Mouse (Mus musculus): ENCODE measurements around the gene Gm49342. TPM values are rescaled to one million over a fixed set of nuclear protein-coding genes. Genes with fewer than 3 reads are reported as not detected.
A peak's percentile ranks its signal among the peaks of the same experiment; 100 is the strongest.

Gm49342 gene
- total RNA-seq, 1 experiment: 26.2 TPM

- Histone ChIP-seq H3K36me3 (ENCODE audit: control insufficient read depth, insufficient read depth, low read length, poor library complexity, severe bottlenecking) (peaks cover 36% of the 10 kb centered on the region), H3K4me3 (ENCODE audit: insufficient read depth in 1 of 2, low read depth in 1 of 2, low read length in 2 of 2, poor library complexity in 1 of 2, severe bottlenecking in 1 of 2) (peak overlapping the region; percentile 72 to 80), H3K9ac (ENCODE audit: insufficient read depth, low read depth, low read length, poor library complexity, severe bottlenecking) (peak overlapping the region; percentile 83), H3K9me3 (ENCODE audit: control insufficient read depth, insufficient read depth, low read depth, low read length) (no peaks in the 10 kb centered on the region), H3K27ac (ENCODE audit: insufficient read depth, low read depth, low read length, poor library complexity, severe bottlenecking) (peak overlapping the region; percentile 65), H3K4me1 (ENCODE audit: control insufficient read depth in 2 of 2, insufficient read depth in 2 of 2, low read length in 2 of 2, poor library complexity in 1 of 2) (peaks cover 4% of the 10 kb centered on the region in 2 experiments; a peak in 3 of 4 replicates)
- in situ Hi-C loops (cut with MboI; ENCODE audit: low sequenced_read_pairs in 2 of 2, unreplicated experiment in 2 of 2): no loop called here
- no peak for DNase-seq (ENCODE audit: low read depth, low spot score)
- TF ChIP-seq ZC3H11A (IDR thresholded peaks at IDR 0.05; ENCODE audit: borderline replicate concordance, low read depth, low read length): no peak
- no peak for TF ChIP-seq CHD2 (IDR thresholded peaks at IDR 0.05; ENCODE audit: low read depth, low read length)
- no peak for TF ChIP-seq MAFK (IDR thresholded peaks at IDR 0.05; ENCODE audit: insufficient read depth, low read depth, low read length)
- TF ChIP-seq HCFC1 (IDR thresholded peaks at IDR 0.05; ENCODE audit: borderline replicate concordance, insufficient read depth, low read length): no peak
- TF ChIP-seq ZNF384 (IDR thresholded peaks at IDR 0.05; ENCODE audit: low read depth, low read length): no peak
These were observed 19.0 kb upstream of the Gm49342 start for GRCm38 (mm10) chr14:50925111-50925920.

DNA sequence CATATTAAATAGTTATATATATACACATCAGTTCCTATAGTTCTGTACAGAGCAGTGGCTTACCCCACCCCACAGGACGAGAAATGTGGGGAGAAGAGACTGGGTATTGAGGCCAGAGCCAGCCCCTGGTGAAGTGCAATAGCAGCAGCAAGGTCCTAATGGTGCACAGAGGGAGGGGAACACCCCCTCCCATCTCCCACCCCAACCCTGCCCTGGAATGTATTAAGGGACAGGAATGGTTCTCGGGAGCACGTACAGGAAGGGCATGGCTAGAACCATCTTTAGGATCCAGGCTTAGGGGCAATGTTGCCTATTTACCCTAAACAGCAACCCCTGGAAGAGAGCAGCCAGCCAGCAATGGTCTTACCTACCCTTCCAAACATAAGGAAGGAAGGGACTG is 17.0 kb upstream of the Gm49342 start:
- TF ChIP-seq MAFK (IDR thresholded peaks at IDR 0.05; ENCODE audit: insufficient read depth, low read depth, low read length) (no peak), ZNF384 (IDR thresholded peaks at IDR 0.05; ENCODE audit: low read depth, low read length) (no peak), CHD2 (IDR thresholded peaks at IDR 0.05; ENCODE audit: low read depth, low read length) (no peak), HCFC1 (IDR thresholded peaks at IDR 0.05; ENCODE audit: borderline replicate concordance, insufficient read depth, low read length) (no peak), ZC3H11A (IDR thresholded peaks at IDR 0.05; ENCODE audit: borderline replicate concordance, low read depth, low read length) (no peak)
- Histone ChIP-seq H3K27ac (ENCODE audit: insufficient read depth, low read depth, low read length, poor library complexity, severe bottlenecking) (no peak overlapping the region), H3K9ac (ENCODE audit: insufficient read depth, low read depth, low read length, poor library complexity, severe bottlenecking) (no peak overlapping the region), H3K9me3 (ENCODE audit: control insufficient read depth, insufficient read depth, low read depth, low read length) (no peaks in the 10 kb centered on the region), H3K36me3 (ENCODE audit: control insufficient read depth, insufficient read depth, low read length, poor library complexity, severe bottlenecking) (peaks cover 31% of the 10 kb centered on the region), H3K4me3 (ENCODE audit: insufficient read depth in 1 of 2, low read depth in 1 of 2, low read length in 2 of 2, poor library complexity in 1 of 2, severe bottlenecking in 1 of 2) (no peak overlapping the region), H3K4me1 (ENCODE audit: control insufficient read depth in 2 of 2, insufficient read depth in 2 of 2, low read length in 2 of 2, poor library complexity in 1 of 2) (peaks cover 4 to 7% of the 10 kb centered on the region in 2 experiments; a peak in 3 of 4 replicates)
- in situ Hi-C loops (cut with MboI; ENCODE audit: low sequenced_read_pairs in 2 of 2, unreplicated experiment in 2 of 2): no loop called here
- DNase-seq (ENCODE audit: low read depth, low spot score): no peak

GRCm38 (mm10) chr14:50929951-50930350 is 14.4 kb upstream of the Gm49342 start:
- peak overlapping the region; percentile 90 for H3K9ac ChIP-seq (ENCODE audit: insufficient read depth, low read depth, low read length, poor library complexity, severe bottlenecking)
- peaks cover 4 to 7% of the 10 kb centered on the region in 2 experiments; a peak in 3 of 4 replicates for H3K4me1 ChIP-seq (ENCODE audit: control insufficient read depth in 2 of 2, insufficient read depth in 2 of 2, low read length in 2 of 2, poor library complexity in 1 of 2)
- peaks cover 31% of the 10 kb centered on the region for H3K36me3 ChIP-seq (ENCODE audit: control insufficient read depth, insufficient read depth, low read length, poor library complexity, severe bottlenecking)
- DNase-seq (ENCODE audit: low read depth, low spot score): no peak
- H3K4me3 ChIP-seq (ENCODE audit: insufficient read depth in 1 of 2, low read depth in 1 of 2, low read length in 2 of 2, poor library complexity in 1 of 2, severe bottlenecking in 1 of 2): peak overlapping the region; percentile 77 to 90
- TF ChIP-seq MAFK (IDR thresholded peaks at IDR 0.05; ENCODE audit: insufficient read depth, low read depth, low read length) (no peak), CHD2 (IDR thresholded peaks at IDR 0.05; ENCODE audit: low read depth, low read length) (0 out of 2 replicates have a peak, but pooled peaks have one; percentile 16)
- in situ Hi-C loops (cut with MboI; ENCODE audit: low sequenced_read_pairs in 2 of 2, unreplicated experiment in 2 of 2): no loop called here
- H3K9me3 ChIP-seq (ENCODE audit: control insufficient read depth, insufficient read depth, low read depth, low read length): no peaks in the 10 kb centered on the region
- H3K27ac ChIP-seq (ENCODE audit: insufficient read depth, low read depth, low read length, poor library complexity, severe bottlenecking): peak overlapping the region; percentile 90

DNA sequence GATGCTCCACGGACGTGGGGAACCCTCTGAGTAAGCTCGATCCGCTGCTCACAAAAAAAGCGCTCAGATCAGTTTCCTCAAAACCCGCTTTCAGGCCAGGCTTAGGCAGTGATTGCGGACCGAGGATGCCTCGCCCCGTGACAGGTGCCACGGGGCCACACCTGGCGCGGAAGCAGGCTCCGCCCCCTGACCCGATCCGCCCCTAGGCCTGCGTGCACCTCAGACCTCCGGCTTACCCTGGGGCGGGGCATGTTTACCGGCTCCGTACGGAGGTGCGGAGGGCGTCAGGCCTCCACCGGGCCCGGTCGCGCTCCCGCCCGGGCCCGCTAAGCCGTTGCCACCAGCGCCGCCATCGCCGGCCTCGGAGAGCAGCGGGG is 14.0 kb upstream of the Gm49342 start:
- Histone ChIP-seq H3K27ac (ENCODE audit: insufficient read depth, low read depth, low read length, poor library complexity, severe bottlenecking) (peak overlapping the region; percentile 90), H3K36me3 (ENCODE audit: control insufficient read depth, insufficient read depth, low read length, poor library complexity, severe bottlenecking) (peaks cover 31% of the 10 kb centered on the region), H3K4me1 (ENCODE audit: control insufficient read depth in 2 of 2, insufficient read depth in 2 of 2, low read length in 2 of 2, poor library complexity in 1 of 2) (peaks cover 4 to 7% of the 10 kb centered on the region in 2 experiments; a peak in 3 of 4 replicates), H3K9me3 (ENCODE audit: control insufficient read depth, insufficient read depth, low read depth, low read length) (no peaks in the 10 kb centered on the region), H3K9ac (ENCODE audit: insufficient read depth, low read depth, low read length, poor library complexity, severe bottlenecking) (peak overlapping the region; percentile 90), H3K4me3 (ENCODE audit: insufficient read depth in 1 of 2, low read depth in 1 of 2, low read length in 2 of 2, poor library complexity in 1 of 2, severe bottlenecking in 1 of 2) (peak overlapping the region; percentile 77 to 90)
- TF ChIP-seq ZC3H11A (IDR thresholded peaks at IDR 0.05; ENCODE audit: borderline replicate concordance, low read depth, low read length) (no peak), HCFC1 (IDR thresholded peaks at IDR 0.05; ENCODE audit: borderline replicate concordance, insufficient read depth, low read length) (no peak), ZNF384 (IDR thresholded peaks at IDR 0.05; ENCODE audit: low read depth, low read length) (no peak), CHD2 (IDR thresholded peaks at IDR 0.05; ENCODE audit: low read depth, low read length) (no peak), MAFK (IDR thresholded peaks at IDR 0.05; ENCODE audit: insufficient read depth, low read depth, low read length) (no peak)
- no peak for DNase-seq (ENCODE audit: low read depth, low spot score)
- in situ Hi-C loops (cut with MboI; ENCODE audit: low sequenced_read_pairs in 2 of 2, unreplicated experiment in 2 of 2): no loop called here
